Mouse (Mus musculus) CD4-positive, CD25-positive, alpha-beta regulatory T cell, adult 4 months (primary cell): ENCODE measurements around the gene Ficd. TPM values are rescaled to one million over a fixed set of nuclear protein-coding genes. Genes with fewer than 3 reads are reported as not detected.

Experiments
- ATAC-seq: one replicate; pipeline ENCODE4 v1.8.0; 2017
- polyA plus RNA-seq, 2 experiments: library from polyadenylated mRNA; unstranded; fragments of 100-300 nt; shearing (Covaris generic); gene quantifications; one replicate each; pipeline ENCODE4 v1.2.1; 2017

Ficd gene
- polyA plus RNA-seq, 2 experiments from 2014 or later: 3.9 to 8.6 TPM

- ATAC-seq: no peak
Observed at GRCm38 (mm10) chr5:113730641-113731121, 4.9 kb upstream of the Ficd start.

- ATAC-seq: no peak
Observed at GRCm38 (mm10) chr5:113731174-113731573, 4.4 kb upstream of the Ficd start.

GRCm38 (mm10) chr5:113732182-113732581 lies 3.4 kb upstream of the Ficd start:
- no peak for ATAC-seq

GRCm38 (mm10) chr5:113734376-113734775 lies 1.2 kb upstream of the Ficd start:
- ATAC-seq: no peak

- no peak for ATAC-seq
Observed at GRCm38 (mm10) chr5:113735023-113735344, 619 bp upstream of the Ficd start.

GRCm38 (mm10) chr5:113736113-113736502 lies 505 bp downstream of the Ficd start:
- ATAC-seq: no peak

- ATAC-seq: no peak
Observed at GRCm38 (mm10) chr5:113736522-113737164, 1.0 kb downstream of the Ficd start.

- no peak for ATAC-seq
Observed at GRCm38 (mm10) chr5:113737607-113738237, 2.1 kb downstream of the Ficd start.

- ATAC-seq: no peak
Observed at GRCm38 (mm10) chr5:113747629-113748028, 12.0 kb downstream of the Ficd start.

- no peak for ATAC-seq
Observed at GRCm38 (mm10) chr5:113748556-113749331, 13.1 kb downstream of the Ficd start.

GRCm38 (mm10) chr5:113751521-113752157 lies 16.0 kb downstream of the Ficd start:
- ATAC-seq: no peak

- no peak for ATAC-seq
Observed at GRCm38 (mm10) chr5:113755347-113756030, 19.9 kb downstream of the Ficd start.

GRCm38 (mm10) chr5:113761585-113761984 lies 26.0 kb downstream of the Ficd start:
- no peak for ATAC-seq

GRCm38 (mm10) chr5:113764426-113764825 lies 28.8 kb downstream of the Ficd start:
- ATAC-seq: no peak

- ATAC-seq: no peak
Observed at GRCm38 (mm10) chr5:113765641-113766526, 30.3 kb downstream of the Ficd start.

GRCm38 (mm10) chr5:113768806-113769205 lies 33.2 kb downstream of the Ficd start:
- ATAC-seq: no peak

- ATAC-seq: peak; percentile 72
Observed at GRCm38 (mm10) chr5:113771213-113772162, 35.9 kb downstream of the Ficd start.

- ATAC-seq: peak; percentile 73
Observed at GRCm38 (mm10) chr5:113772450-113772895, 36.9 kb downstream of the Ficd start, which contains the start of the genes Sart3 and Iscu. Gene Sart3 (minus strand): TSS chr5:113772510. Gene Iscu (plus strand): TSS chr5:113772748.

GRCm38 (mm10) chr5:113772905-113773519 lies 37.4 kb downstream of the Ficd start:
- no peak for ATAC-seq

GRCm38 (mm10) chr5:113773664-113774063 lies 38.1 kb downstream of the Ficd start:
- peak; percentile 40 for ATAC-seq
